Mouse (Mus musculus) testis, adult 2 months (tissue): ENCODE data around the gene Sprr3.
"Not testable (repeated sequence)": the region's sequence is repeated elsewhere in the genome, so short reads cannot be mapped to it uniquely, and the experiment has no call there.

Experiments
- CTCF ChIP-seq: fragments of 200-500 bp; IDR thresholded peaks from 2 replicates; pipeline ENCODE4 v1.5.1; 2012; ENCODE audit warnings: low read depth, mild to moderate bottlenecking, inconsistent platforms, low read length, moderate library complexity; ENCODE audit not compliant: control insufficient read depth, insufficient read depth, insufficient replicate concordance
- POLR2A ChIP-seq: fragments of 200-500 bp; IDR thresholded peaks from 2 replicates; pipeline ENCODE4 v1.6.1; 2012; ENCODE audit warnings: low read depth, mild to moderate bottlenecking, inconsistent platforms, low read length, moderate library complexity; ENCODE audit not compliant: control insufficient read depth

DNA sequence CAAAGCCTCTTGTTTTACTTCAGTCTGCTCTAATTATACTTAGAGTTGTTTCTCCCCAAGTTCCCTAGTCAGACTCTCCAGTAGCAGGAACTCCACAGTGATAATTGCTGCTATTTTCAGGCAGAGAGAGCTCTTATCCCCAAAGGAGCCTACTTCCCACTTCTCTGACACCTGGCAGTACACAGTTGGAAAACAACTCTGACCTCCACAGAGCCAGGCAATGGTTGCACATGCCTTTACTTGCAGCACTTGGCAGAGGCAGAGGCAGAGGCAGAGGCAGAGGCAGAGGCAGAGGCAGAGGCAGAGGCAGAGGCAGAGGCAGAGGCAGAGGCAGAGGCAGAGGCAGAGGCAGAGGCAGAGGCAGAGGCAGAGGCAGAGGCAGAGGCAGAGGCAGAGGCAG, 31.7 kb upstream of the Sprr3 start:
- not testable (repeated sequence) for TF ChIP-seq CTCF, POLR2A
